Mouse (Mus musculus) brain, adult 2 months (tissue): ENCODE results near the gene Rorb.

Experiments
- DNase-seq: peaks from one replicate; pipeline ENCODE4 v3.0.0; 2011; ENCODE audit warnings: low read depth, low spot score

The Rorb gene

GRCm38 (mm10) chr19:18889117-18889627 lies 221.8 kb downstream of the Rorb start:
- DNase-seq, result peak; percentile 62

GRCm38 (mm10) chr19:18888491-18889116 lies 222.4 kb downstream of the Rorb start:
- DNase-seq, result peak; percentile 37

- no peak for DNase-seq
These were observed 223.2 kb downstream of the Rorb start for GRCm38 (mm10) chr19:18887646-18888407.

GRCm38 (mm10) chr19:18881162-18881561 lies 229.8 kb downstream of the Rorb start:
- no peak for DNase-seq
